Mouse (Mus musculus): ENCODE data around the gene Ralgps1.

GRCm38 (mm10) chr2:33348260-33348659 lies 23.0 kb downstream of the Ralgps1 start:
- TF ChIP-seq JUND (IDR thresholded peaks at IDR 0.05; ENCODE audit: low read depth, low read length) (no peak), TAL1 (IDR thresholded peaks at IDR 0.05; ENCODE audit: low read length) (no peak), USF1 (IDR thresholded peaks at IDR 0.05; ENCODE audit: low read depth, low read length) (no peak), GATA1 (IDR thresholded peaks at IDR 0.05; ENCODE audit: low read depth, low read length) (no peak), GABPA (IDR thresholded peaks at IDR 0.05; ENCODE audit: low read depth, low read length) (no peak), CTCF (IDR thresholded peaks at IDR 0.05 in 2 of 3, conservative IDR thresholded peaks at IDR 0.05 in 1 of 3; ENCODE audit: control insufficient read depth in 1 of 3, insufficient read depth in 1 of 3, low read depth in 2 of 3, low read length in 3 of 3, poor library complexity in 1 of 3, severe bottlenecking in 1 of 3) (no peak), POLR2A (IDR thresholded peaks at IDR 0.05; ENCODE audit: control insufficient read depth in 1 of 2, insufficient read depth in 1 of 2, low read depth in 1 of 2, low read length in 2 of 2, poor library complexity in 1 of 2) (no peak), ZC3H11A (IDR thresholded peaks at IDR 0.05; ENCODE audit: low read depth, low read length) (no peak), HCFC1 (IDR thresholded peaks at IDR 0.05; ENCODE audit: low read depth, low read length) (no peak)

Data from MEL (cell line).